Mouse (Mus musculus): ENCODE measurements around the gene Rtl8b. TPM values are rescaled to one million over a fixed set of nuclear protein-coding genes. Genes with fewer than 3 reads are reported as not detected.
"Not testable (repeated sequence)": the region's sequence is repeated elsewhere in the genome, so short reads cannot be mapped to it uniquely, and the experiment has no call there.

The Rtl8b gene
- polyA plus RNA-seq, 1 experiment: 25.8 TPM

DNA sequence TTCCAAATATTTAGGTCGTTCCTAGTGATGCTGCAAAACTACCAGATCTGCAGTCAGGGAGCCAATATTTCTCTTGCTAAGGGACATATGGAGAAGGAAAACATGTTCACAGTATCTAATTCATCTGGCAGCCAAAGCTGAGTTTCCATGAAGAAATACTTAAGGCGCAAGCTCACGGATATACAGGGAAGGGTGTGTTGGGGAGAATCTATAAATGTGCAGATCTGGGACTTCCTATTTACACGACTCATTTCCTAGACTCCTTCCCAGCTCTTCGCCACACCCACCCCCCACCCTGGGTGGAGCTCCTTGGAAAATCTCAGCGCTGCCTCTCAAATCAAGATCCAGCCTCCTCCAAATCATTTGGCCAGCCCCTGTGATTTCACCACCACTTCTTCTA is 24.3 kb downstream of the Rtl8b start:
- Histone ChIP-seq H3K27me3 (replicated peaks) (peaks cover 6% of the 10 kb centered on the region), H3K4me1 (no peaks in the 10 kb centered on the region), H3K36me3 (replicated peaks; ENCODE audit: low read length) (no peaks in the 10 kb centered on the region), H3K9me3 (no peaks in the 10 kb centered on the region), H3K4me3 (replicated peaks) (no peak overlapping the region)
- no peak for TF ChIP-seq GATA1 (IDR thresholded peaks at IDR 0.05; ENCODE audit: borderline replicate concordance, low read length)
- no peak for TF ChIP-seq FLI1 (IDR thresholded peaks at IDR 0.05; ENCODE audit: low read length)

DNA sequence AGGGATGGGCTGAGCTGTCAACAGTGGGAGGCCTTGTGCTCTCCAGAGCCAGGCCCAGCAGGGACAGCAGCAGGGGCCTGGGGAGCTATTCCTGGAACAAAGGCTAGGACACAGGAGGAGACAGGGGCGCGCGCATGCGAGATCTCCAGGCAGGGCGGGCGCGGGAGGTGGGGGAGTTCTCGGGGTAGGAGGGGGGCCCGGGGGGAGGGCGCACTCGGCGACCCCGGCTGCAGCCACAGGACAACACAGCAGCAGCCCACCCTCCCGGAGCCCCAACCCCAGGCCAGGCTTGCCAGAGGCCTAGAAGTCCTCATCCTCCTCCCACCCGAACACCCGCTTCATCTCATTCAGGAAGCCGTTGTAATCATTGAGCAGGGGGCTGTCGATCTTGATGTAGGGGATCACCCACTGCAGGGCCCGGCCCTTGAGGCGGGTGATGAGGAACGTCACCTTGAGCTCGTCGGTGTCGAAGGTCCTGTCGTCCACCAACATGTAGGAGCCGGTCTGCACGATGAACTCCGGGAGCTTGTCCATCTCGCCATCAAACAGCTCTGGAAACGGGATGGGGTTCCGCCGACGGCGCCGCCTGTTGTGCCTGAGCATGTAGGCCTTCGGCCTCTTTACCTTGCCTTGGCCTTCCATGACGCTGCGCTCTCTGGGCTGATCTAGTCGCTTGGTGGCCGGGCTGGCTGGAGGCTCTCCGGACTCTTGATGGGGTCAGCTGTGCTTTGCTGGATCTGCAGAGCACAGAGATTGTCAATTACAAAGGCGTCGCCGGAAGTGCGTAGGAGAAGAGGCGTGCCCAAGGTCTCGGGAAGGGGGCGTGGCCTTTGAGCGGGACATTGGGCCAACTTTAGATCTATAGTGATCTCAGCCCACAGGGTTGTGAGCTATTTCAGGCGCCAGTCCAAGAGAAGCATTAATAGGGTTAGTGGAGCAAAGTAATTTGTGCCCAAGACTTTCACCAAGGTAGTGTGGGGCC is 26.9 kb downstream of the Rtl8b start, which contains the start of gene Rtl8a:
TSS of gene Rtl8a (minus strand) at position 703 of the 982 bp plus-strand sequence.
- H3K36me3 ChIP-seq (replicated peaks; ENCODE audit: low read length); H3K27me3 ChIP-seq (replicated peaks); H3K4me1 ChIP-seq; H3K9me3 ChIP-seq: not testable (repeated sequence)
- peak within 1 kb of the TSS; percentile 86 for H3K4me3 ChIP-seq (replicated peaks)

DNA sequence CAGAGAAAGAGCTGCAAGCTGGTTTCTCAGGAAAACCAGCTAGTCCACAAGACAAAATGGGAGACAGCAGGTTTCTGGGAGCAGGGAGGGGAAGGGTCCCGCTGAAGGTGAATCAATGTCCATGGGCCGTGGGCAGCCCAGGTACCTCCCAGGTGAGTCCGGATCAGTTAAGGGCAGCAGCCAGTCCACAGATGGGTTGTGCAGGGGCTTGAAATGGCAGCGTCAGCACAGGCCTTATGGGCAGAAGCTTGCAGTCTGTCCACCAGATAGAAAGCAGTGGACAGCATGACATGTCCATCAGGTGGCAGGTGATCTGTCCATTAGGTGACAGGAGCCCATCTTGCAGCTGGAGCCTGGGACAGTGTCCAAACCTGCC is 27.6 kb downstream of the Rtl8b start:
- H3K4me1 ChIP-seq; H3K9me3 ChIP-seq; H3K4me3 ChIP-seq (replicated peaks): not testable (repeated sequence)

DNA sequence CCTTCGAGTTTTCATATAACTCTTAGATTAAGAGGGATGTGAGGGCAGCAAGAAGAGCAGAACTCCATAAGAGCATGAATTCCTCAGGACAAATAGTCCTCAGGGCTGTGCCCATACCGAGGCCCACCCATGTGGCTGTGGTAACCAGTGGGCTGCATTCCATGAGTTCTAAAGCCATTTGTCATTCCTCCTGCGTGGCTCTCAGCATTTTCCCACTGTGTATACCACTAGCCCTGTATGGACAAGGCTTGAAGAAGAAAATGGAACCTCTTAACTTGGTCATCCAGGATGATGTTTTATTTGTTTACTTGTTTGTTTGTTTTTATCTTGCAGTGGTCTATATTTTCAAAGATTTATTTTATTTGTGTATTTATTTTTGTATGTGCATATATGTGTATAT is 32.1 kb downstream of the Rtl8b start:
- not testable (repeated sequence) for H3K4me1 ChIP-seq; H3K4me3 ChIP-seq (replicated peaks); H3K9me3 ChIP-seq; H3K36me3 ChIP-seq (replicated peaks; ENCODE audit: low read length); H3K27me3 ChIP-seq (replicated peaks)

More for the DNA sequence above, 27.6 kb downstream of the Rtl8b start:
- not testable (repeated sequence) for H3K27me3 ChIP-seq (replicated peaks); H3K36me3 ChIP-seq (replicated peaks; ENCODE audit: low read length)

Other genes with a start within 250 kb of the Rtl8b start
- not detected in 2 replicates for gene Etd, start 235.5 kb downstream of the Rtl8b start, polyA plus RNA-seq (2012; ENCODE audit: insufficient read depth, low replicate concordance)
- 2.2 and 8.3 TPM in 2 replicates for gene Rtl8c, start 62.4 kb downstream of the Rtl8b start, polyA plus RNA-seq (2012; ENCODE audit: insufficient read depth, low replicate concordance)
- gene Gm14597, start 61.4 kb downstream of the Rtl8b start, polyA plus RNA-seq (2012; ENCODE audit: insufficient read depth, low replicate concordance): not detected in 2 replicates
- gene Rtl8a, start 26.7 kb downstream of the Rtl8b start, polyA plus RNA-seq (2012; ENCODE audit: insufficient read depth, low replicate concordance): 7.9 and 14.8 TPM in 2 replicates
- not detected in 2 replicates for gene 4930502E18Rik, start 54.4 kb upstream of the Rtl8b start, polyA plus RNA-seq (2012; ENCODE audit: insufficient read depth, low replicate concordance)
- gene 1700013H16Rik, start 87.4 kb upstream of the Rtl8b start, polyA plus RNA-seq (2012; ENCODE audit: insufficient read depth, low replicate concordance): not detected in 2 replicates
- not detected in 2 replicates for gene Zfp36l3, start 106.0 kb upstream of the Rtl8b start, polyA plus RNA-seq (2012; ENCODE audit: insufficient read depth, low replicate concordance)
- not detected in 2 replicates for gene Xlr, start 127.3 kb upstream of the Rtl8b start, polyA plus RNA-seq (2012; ENCODE audit: insufficient read depth, low replicate concordance)